Mouse (Mus musculus) lung, postnatal 10 days (tissue): ENCODE data around the gene Ntn5.
A peak's percentile ranks its signal among the peaks of the same experiment; 100 is the strongest.
"Not testable (repeated sequence)": the region's sequence is repeated elsewhere in the genome, so short reads cannot be mapped to it uniquely, and the experiment has no call there.

ENCODE experiments used
- DNase-seq: peaks from one replicate; pipeline ENCODE4 v3.0.0; 2021

Ntn5 gene

DNA sequence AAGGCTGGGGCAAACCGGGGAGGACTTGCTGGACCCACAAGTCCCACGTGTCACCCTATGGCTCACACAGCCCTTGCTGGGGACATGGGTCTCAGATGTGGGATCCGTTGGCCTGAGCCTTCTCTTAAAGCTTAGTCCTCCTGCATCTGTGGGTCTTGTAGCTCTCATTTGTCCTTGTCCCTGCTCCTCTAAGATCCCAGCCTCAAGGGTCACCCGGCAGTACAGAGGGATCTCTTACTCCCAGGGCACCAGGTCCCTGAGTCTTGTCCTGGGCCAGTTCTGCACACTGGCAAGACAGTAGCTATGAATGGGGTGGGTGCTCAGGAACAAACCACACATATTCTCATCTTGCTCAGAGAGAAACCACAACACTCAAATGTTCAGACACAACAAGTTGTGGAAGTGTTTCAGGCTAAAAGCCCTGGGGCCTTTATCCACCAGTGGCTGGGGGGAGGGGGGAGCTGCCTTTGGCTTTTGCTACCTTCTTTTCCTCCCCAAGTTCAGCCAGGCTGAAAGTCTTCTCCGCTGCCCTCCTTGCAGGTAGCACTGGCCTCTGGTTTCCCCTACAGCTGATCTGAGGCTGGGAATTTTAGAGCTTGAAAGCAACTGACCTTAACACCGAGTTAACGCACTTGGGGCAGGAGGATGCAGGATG lies at the start of gene Ntn5:
Ntn5 (plus strand) TSS at position 627 of the 655 bp plus-strand sequence.
- no peak for DNase-seq

- DNase-seq = peak; percentile 69
These were observed 48.7 kb upstream of the Ntn5 start for GRCm38 (mm10) chr7:45634946-45635681.

DNA sequence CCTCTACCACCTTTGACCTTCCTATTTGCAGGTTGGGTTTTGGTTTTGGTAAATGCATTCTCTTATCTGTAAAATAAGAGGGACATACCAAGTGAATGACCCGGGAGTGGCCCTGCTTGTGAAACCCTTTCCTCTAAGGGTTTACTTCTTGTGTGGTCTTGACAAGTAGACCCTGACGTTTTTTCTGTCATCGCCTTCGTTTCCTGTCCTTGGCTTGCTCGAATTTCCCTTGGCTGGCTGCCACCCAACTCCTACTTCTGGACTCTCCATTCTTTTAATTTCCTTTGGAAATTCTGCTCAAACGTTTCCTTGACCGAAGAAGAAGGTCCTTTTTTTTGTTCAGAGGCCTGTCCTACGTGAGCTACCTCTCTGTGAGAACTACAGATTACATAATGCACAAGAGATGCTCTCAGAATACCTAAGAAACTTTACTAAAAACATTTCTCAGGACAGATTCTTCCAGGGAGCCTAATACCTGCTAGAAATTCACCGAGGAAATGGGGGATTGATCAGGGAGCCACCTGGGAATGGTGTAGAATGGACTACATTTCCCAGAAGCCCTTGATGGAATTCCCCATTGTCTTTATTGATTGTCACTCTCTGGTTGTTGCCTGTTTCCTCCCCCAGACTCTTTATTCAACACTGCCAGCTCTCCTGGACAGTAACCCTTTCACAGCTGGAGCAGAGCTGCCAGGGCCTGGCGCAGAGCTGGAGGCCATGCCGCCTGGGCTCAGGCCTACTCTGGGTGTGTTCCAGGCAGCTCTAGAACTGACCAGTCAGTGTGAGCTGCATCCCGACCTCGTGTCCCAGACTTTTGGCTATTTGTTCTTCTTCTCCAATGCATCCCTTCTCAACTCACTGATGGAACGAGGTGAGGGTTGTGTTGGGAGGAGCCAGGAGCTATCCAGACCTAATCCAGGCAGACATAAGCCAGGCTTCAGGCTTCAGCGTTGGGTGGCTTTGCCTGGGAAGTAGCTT lies 47.8 kb upstream of the Ntn5 start:
- peak; percentile 82 for DNase-seq

- DNase-seq = no peak
These were observed 46.1 kb upstream of the Ntn5 start for GRCm38 (mm10) chr7:45637710-45638109.

DNA sequence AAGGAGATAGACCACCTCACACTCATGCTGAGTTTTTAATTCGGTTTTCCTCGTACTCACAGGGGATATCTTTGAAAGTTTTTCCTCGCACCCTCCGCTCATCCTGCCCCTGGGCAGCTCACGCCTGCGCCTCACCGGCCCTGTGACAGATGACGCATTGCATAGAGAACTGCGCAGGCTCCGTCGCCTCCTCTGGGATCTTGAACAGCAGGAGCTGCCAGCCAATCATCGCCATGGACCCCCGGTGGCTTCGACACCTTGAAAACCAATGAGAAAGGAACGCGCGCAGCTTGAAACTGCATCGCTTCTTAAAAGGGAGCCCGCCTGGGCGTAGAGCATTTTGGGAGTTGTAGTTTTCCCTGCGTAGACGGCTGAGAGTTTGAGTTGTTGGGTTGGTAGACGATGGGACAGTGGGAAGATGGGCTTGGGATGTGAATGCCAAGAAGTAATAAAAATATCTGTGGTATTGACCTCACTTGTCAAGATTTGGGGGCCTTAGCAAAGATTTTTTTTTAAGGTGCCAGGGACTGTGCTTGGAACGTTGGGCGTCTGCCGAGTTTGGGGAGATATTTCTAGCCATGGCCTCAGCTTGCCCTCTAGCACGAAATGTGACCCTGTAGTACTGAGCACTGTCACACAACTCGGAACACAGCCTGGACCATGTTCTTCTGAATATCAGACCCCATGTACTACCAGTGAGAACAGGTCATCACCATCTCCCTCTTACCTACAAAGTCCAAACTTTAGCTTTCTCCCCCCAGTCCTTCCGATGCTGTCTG lies 45.0 kb upstream of the Ntn5 start:
- DNase-seq = peak; percentile 96

DNA sequence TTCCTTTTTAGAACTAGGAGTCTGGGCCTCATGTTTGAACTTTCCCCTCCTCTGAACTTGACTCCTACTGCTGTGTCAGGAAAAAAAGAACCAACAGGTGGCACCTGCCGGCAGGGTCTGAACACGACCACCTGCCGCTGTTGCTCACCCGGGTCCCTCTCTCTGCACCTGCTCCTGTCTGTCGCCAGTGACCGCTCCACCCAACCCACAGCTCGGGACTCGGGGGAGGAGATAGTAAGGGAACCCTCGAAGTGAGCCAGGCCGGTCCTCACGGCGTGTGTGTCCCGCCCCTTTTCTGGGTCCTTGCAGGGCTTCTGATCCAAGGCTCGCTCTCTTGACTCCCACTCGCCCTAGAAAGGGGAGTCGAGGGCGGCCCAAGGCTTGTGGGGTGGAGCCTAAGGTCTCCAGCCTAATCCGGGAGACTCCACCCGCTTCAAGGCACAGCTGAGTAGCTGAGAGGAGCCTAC lies 44.2 kb upstream of the Ntn5 start, which contains the start of gene Mamstr:
Mamstr (plus strand) TSS at position 417 of the 467 bp plus-strand sequence.
- DNase-seq = no peak

DNA sequence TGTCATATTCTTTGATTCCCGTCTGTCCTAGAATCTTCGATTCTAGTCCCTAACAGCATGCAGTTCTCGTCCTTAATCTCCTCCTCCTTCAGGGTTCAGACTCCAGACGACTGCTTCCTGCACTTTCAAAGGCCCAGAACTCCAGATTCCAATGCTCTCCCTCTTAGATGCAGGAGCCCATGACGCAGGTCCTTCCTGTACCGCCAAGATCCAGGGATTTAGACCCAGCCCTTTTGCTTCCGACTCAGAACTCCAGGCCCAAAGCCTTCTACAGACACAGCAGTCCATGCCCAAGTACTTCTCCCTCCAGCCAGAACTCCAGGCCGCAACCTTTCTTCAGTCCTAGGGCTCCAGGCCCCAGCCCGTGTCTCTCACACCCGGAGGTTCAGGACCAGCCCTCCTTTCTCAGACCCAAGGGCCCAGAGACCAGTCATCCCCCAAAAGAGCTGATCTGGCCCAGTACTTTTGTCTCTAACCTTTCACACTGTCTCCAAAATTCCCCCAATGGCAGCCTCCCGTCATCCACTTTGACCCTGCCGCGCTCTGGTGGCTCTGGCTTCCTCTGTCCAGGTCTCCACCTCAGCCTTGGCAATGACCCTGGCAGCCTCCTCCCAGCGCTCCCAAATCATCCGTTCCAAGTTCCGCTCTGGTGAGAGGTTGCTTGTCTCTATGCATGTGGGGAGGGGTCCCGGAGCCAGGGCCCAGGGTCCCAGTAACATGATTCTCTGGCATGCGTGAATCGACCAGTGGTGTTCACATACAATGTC lies 43.4 kb upstream of the Ntn5 start:
- no peak for DNase-seq

DNA sequence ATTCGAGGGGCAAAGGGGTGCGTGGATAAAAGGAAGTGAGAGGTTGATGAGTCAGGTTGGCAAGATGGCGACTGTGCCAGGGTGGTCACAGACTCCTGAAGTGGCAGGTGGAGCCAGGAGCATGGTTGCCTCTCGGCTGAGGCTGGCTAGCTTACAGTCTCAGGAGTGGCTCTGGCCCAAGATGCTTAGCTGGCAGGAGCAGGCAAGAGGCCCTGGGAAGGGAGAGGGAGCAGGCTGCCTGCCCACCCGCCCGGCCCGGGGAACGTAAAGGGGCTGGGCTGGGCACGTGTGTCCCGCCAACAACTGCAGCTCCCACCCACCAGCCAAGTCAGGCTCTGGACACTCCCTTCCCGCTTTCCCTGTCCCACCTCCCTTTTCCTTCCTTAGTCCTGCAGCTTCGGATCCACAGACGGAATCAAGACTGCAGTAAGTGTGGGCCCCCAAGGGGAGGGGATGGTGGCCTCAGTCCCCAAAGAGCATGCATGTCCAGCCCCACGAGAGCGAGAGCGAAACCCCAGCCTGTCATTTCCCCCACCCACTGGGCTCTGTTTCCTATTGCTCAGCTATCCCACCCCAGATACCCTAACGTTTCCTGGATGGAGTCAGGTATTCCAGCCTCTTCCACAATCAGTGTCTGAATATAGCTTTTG lies 42.3 kb upstream of the Ntn5 start:
- DNase-seq = peak; percentile 68

GRCm38 (mm10) chr7:45642083-45642482 lies 41.7 kb upstream of the Ntn5 start:
- DNase-seq = no peak

DNA sequence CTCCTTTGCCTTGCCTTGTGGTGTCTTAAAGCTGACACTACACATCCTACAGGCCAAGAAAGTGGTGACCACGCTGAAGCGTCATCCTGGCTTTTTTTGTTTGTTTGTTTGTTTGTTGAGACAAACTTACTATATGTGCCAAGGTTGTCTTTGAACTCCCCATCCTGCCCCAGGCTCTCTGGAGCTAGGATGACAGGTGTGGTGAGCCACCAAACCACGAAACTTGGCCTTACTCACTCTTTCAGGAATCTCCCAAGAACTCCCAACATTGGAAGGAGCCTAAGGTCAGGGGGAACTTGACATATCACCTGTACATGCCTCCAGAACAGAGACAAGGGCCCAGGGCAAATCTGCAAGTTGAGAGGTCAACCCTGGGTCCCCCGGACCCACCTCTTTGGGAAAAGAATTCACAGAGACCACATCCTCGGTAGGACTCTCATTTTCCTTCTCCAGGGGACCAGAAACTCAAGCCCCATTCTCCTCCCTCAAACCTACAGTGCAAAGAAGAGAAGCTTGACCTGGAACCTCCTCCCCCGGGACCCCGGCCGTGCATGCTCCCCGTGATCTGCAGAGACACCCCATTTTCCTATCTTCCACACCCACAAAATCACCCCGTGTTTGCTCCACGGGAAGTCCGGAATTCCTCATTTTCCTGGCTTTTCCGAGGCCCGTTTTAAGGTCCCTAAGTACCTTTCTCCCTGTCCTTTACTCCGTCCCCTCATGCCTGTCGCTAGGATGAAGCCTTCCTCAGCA lies 41.1 kb upstream of the Ntn5 start:
- DNase-seq = no peak

- peak; percentile 97 for DNase-seq
These were observed 40.2 kb upstream of the Ntn5 start for GRCm38 (mm10) chr7:45643441-45644178.

GRCm38 (mm10) chr7:45644183-45644582 lies 39.6 kb upstream of the Ntn5 start:
- DNase-seq = peak; percentile 72

GRCm38 (mm10) chr7:45644872-45645590 lies 38.8 kb upstream of the Ntn5 start:
- DNase-seq = no peak

- no peak for DNase-seq
These were observed 38.2 kb upstream of the Ntn5 start for GRCm38 (mm10) chr7:45645591-45645971.

GRCm38 (mm10) chr7:45646671-45647070 lies 37.2 kb upstream of the Ntn5 start:
- DNase-seq = no peak

GRCm38 (mm10) chr7:45649351-45649750 lies 34.5 kb upstream of the Ntn5 start:
- DNase-seq = no peak

DNA sequence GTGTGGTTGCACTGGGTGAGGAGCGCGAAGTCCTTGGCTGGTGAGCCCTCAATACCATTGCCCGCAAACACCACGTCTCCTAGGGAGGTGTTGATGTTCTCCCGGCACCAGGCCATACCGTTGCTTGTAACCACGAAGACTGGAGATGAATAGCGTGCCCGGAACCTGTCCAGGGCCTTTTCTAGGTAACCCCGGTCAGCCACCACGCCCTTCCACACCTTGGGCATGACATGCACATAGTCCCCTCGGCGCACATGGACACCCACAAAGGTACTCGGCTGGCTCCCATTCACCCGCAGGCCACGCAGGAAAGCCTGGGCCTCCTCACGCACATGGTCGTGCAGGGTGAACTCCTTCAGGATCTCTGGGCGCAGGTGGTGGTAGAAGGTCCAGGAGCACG lies 33.3 kb upstream of the Ntn5 start:
- DNase-seq = not testable (repeated sequence)

DNA sequence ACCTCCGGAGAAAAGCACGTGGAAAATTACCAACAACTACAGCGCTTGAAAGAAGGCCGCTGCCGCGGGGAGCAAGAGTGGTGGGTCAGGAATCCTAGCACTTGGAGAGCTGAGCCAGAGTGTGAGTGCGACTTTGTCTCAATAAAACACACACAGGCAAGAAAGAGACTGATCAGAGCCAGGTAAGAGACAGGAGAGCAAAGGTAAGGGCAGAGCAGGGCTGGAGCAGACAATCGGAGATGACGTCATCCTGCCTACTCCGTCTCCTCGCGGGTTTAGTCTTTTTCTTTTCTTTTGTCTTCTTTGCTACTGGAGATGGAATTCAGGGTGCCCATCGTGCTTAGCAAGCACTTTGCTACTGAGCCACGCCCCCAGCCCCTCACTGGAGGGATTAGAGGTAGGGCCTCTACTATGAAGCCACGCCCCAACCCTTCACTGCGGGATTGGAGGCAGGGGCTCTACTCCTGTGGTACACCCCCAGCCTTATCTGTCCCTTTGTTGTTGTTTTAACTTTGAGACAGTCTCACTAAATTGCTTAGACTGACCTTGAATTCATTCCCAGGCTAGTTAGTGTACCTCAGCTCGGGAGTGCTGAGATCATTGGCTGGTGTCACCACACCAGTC lies 29.3 kb upstream of the Ntn5 start:
- DNase-seq = peak; percentile 27
